Mouse (Mus musculus) G1E (cell line): ENCODE results near the gene Sae1.
"Not testable (repeated sequence)": the region's sequence is repeated elsewhere in the genome, so short reads cannot be mapped to it uniquely, and the experiment has no call there.

Experiments
- CTCF ChIP-seq: IDR thresholded peaks from 2 replicates; pipeline ENCODE4 v1.5.1; 2012; ENCODE audit warnings: low read depth, low read length, inconsistent platforms, mixed read lengths
- GATA1 ChIP-seq: IDR thresholded peaks from 2 replicates; pipeline ENCODE4 v1.6.1; 2012; ENCODE audit warnings: borderline replicate concordance, low read length, inconsistent platforms, mixed read lengths
- GATA2 ChIP-seq: IDR thresholded peaks from 2 replicates; pipeline ENCODE4 v1.6.1; 2012; ENCODE audit warnings: low read depth, low read length, inconsistent platforms, borderline replicate concordance
- POLR2AphosphoS5 ChIP-seq: IDR thresholded peaks from 2 replicates; pipeline ENCODE4 v1.6.1; 2012; ENCODE audit warnings: low read depth, low read length, inconsistent platforms; ENCODE audit not compliant: insufficient replicate concordance
- TAL1 ChIP-seq: conservative IDR thresholded peaks from 2 replicates; pipeline ENCODE4 v1.6.1; 2012; ENCODE audit warnings: low read depth, low read length, inconsistent platforms, mixed read lengths

DNA sequence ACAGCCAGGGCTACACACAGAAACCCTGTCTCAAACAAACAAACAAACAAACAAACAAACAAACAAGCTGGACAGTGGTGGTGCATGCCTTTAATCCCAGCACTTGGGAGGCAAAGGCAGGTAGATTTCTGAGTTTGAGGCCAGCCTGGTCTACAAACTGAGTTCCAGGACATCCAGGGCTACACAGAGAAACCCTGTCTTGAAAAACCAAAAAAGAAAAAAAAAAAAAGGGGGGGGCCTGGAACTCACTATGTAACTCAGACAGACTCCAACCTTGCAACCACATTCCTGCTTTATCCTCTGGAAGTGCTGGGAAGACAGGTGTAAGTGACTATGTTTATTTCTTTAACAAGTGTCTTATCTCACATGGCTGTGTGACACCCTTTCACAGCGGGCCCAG, 79.5 kb downstream of the Sae1 start, which contains the start of gene Bbc3:
- not testable (repeated sequence) for TF ChIP-seq GATA1, CTCF, POLR2AphosphoS5, TAL1, GATA2
